In genomic region chr11:51757023-51757422, GRCm38 (mm10) we compare ENCODE assay signal across 8 mouse cellular contexts. TPM values are rescaled to one million over a fixed set of nuclear protein-coding genes. Genes with fewer than 3 reads are reported as not detected.
DNase-seq lines count a peak whose midpoint lies in the region; ATAC-seq and TF ChIP-seq lines count a peak whose summit lies in the region.

No protein-coding gene starts in this region.

- peak overlapping the region; percentile 95 for H3K4me3 ChIP-seq in cerebellum, adult 2 months (replicated peaks; ENCODE audit: insufficient read depth, low read depth, low read length)
- peak overlapping the region; percentile 98 for H3K4me3 ChIP-seq in lung, embryonic 15.5 days
- peak overlapping the region; percentile 94 for H3K4me3 ChIP-seq in intestine, postnatal 0 days (ENCODE audit: low read depth, low read length)
- peak overlapping the region; percentile 76 for H3K4me3 ChIP-seq in neural tube, embryonic 15.5 days (replicated peaks)

- no peak for TF ChIP-seq CTCF in cerebellum, adult 2 months (IDR thresholded peaks at IDR 0.05; ENCODE audit: borderline replicate concordance, insufficient read depth, low read depth, low read length)
- TF ChIP-seq CTCF in intestine, postnatal 0 days (IDR thresholded peaks at IDR 0.05; ENCODE audit: low read depth) = no peak

- H3K9me3 ChIP-seq in lung, embryonic 15.5 days = no peaks in the 10 kb centered on the region
- H3K9me3 ChIP-seq in intestine, postnatal 0 days (ENCODE audit: control insufficient read depth) = no peaks in the 10 kb centered on the region
- H3K9me3 ChIP-seq in neural tube, embryonic 15.5 days (replicated peaks) = no peaks in the 10 kb centered on the region

- TF ChIP-seq POLR2A in cerebellum, adult 2 months (IDR thresholded peaks at IDR 0.05; ENCODE audit: borderline replicate concordance, insufficient read depth, low read length) = no peak

- WGBS in cerebellum, adult 2 months = 72% methylated on average over 11 of the region's 11 CpGs
- WGBS in lung, embryonic 15.5 days = 73% methylated on average over 11 of the region's 11 CpGs
- WGBS in intestine, postnatal 0 days = 71% methylated on average over 11 of the region's 11 CpGs
- WGBS in neural tube, embryonic 15.5 days = 74% methylated on average over 11 of the region's 11 CpGs

- H3K4me2 ChIP-seq in lung, embryonic 15.5 days = peak overlapping the region; percentile 68
- peak overlapping the region; percentile 78 for H3K4me2 ChIP-seq in intestine, postnatal 0 days (replicated peaks; ENCODE audit: low read depth)
- peak overlapping the region; percentile 75 for H3K4me2 ChIP-seq in neural tube, embryonic 15.5 days

- H3K9ac ChIP-seq in lung, embryonic 15.5 days = peak overlapping the region; percentile 97
- H3K9ac ChIP-seq in intestine, postnatal 0 days (ENCODE audit: low read depth, low read length) = peak overlapping the region; percentile 96
- H3K9ac ChIP-seq in neural tube, embryonic 15.5 days (replicated peaks) = peak overlapping the region; percentile 91

- no peaks in the 10 kb centered on the region; the same call in 1 of the 2 replicates for H3K4me1 ChIP-seq in cerebellum, adult 2 months (ENCODE audit: control insufficient read depth, insufficient read depth, low read length)
- H3K4me1 ChIP-seq in lung, embryonic 15.5 days = peaks cover 15% of the 10 kb centered on the region
- H3K4me1 ChIP-seq in intestine, postnatal 0 days (replicated peaks; ENCODE audit: control insufficient read depth, insufficient read depth, low read length) = no peaks in the 10 kb centered on the region; the same call in 1 of the 2 replicates
- H3K4me1 ChIP-seq in neural tube, embryonic 15.5 days = peaks cover 30% of the 10 kb centered on the region

- ATAC-seq in lung, embryonic 15.5 days (ENCODE audit: borderline replicate concordance, extremely low read depth, low FRiP score, low TSS enrichment) = no peak
- ATAC-seq in intestine, postnatal 0 days = 0 out of 2 replicates have a peak, but pooled peaks have one; percentile 2
- ATAC-seq in neural tube, embryonic 15.5 days (ENCODE audit: low FRiP score) = no peak

- peak overlapping the region; percentile 94 for H3K27ac ChIP-seq in cerebellum, adult 2 months (ENCODE audit: insufficient read depth, low read length)
- H3K27ac ChIP-seq in lung, embryonic 15.5 days = no peak overlapping the region
- peak overlapping the region; percentile 97 for H3K27ac ChIP-seq in intestine, postnatal 0 days (ENCODE audit: low read depth, low read length)
- H3K27ac ChIP-seq in neural tube, embryonic 15.5 days (replicated peaks) = peak overlapping the region; percentile 81

- no peaks in the 10 kb centered on the region for H3K27me3 ChIP-seq in cerebellum, adult 2 months (ENCODE audit: control insufficient read depth, insufficient read depth, low read length)
- H3K27me3 ChIP-seq in lung, embryonic 15.5 days = peaks cover 3% of the 10 kb centered on the region; the same call in 1 of the 2 replicates
- H3K27me3 ChIP-seq in intestine, postnatal 0 days (replicated peaks; ENCODE audit: control insufficient read depth, insufficient read depth, low read length) = no peaks in the 10 kb centered on the region
- H3K27me3 ChIP-seq in neural tube, embryonic 15.5 days (replicated peaks) = 0 out of 2 replicates have a peak, but pooled peaks cover 9% of the 10 kb centered on the region

- H3K36me3 ChIP-seq in lung, embryonic 15.5 days = no peaks in the 10 kb centered on the region
- H3K36me3 ChIP-seq in intestine, postnatal 0 days (ENCODE audit: control insufficient read depth, insufficient read depth) = 0 out of 2 replicates have a peak, but pooled peaks cover 8% of the 10 kb centered on the region
- no peaks in the 10 kb centered on the region for H3K36me3 ChIP-seq in neural tube, embryonic 15.5 days

- DNase-seq in cerebellum, adult 2 months = no peak
- DNase-seq in cerebellum, postnatal 36 days = no peak
- DNase-seq in lung, postnatal 25 days (ENCODE audit: low spot score) = no peak
- DNase-seq in right cerebral cortex, adult 18-20 months = no peak
- DNase-seq in left cerebral cortex, adult 11 months (ENCODE audit: low spot score) = no peak

RNA-seq across cellular contexts. Expression of gene Sec24a, which starts 6.4 kb away (rescaled TPM):
- polyA plus RNA-seq in cerebellum, adult 2 months (2012; rRNA removed) = 11.0 and 12.3 TPM in 2 replicates
- 10.6 and 12.6 TPM in 2 replicates for polyA plus RNA-seq in lung, embryonic 15.5 days (2015; fragmentation: Nextera tagmentation; extraction: Ambion mirVana)
- polyA plus RNA-seq in intestine, postnatal 0 days (2015; fragmentation: Nextera tagmentation; extraction: Ambion mirVana) = 47.1 and 49.1 TPM in 2 replicates
- 14.7 and 16.0 TPM in 2 replicates for polyA plus RNA-seq in neural tube, embryonic 15.5 days (2015; fragmentation: Nextera tagmentation; extraction: Ambion mirVana)

RNA-seq across cellular contexts. Expression of gene Sar1b, which starts 6.5 kb away (rescaled TPM):
- polyA plus RNA-seq in cerebellum, adult 2 months (2012; rRNA removed) = 93.3 and 95.1 TPM in 2 replicates
- polyA plus RNA-seq in lung, embryonic 15.5 days (2015; fragmentation: Nextera tagmentation; extraction: Ambion mirVana) = 104 and 120 TPM in 2 replicates
- polyA plus RNA-seq in intestine, postnatal 0 days (2015; fragmentation: Nextera tagmentation; extraction: Ambion mirVana) = 442 and 470 TPM in 2 replicates
- 207 and 237 TPM in 2 replicates for polyA plus RNA-seq in neural tube, embryonic 15.5 days (2015; fragmentation: Nextera tagmentation; extraction: Ambion mirVana)
